Mouse (Mus musculus) embryonic facial prominence, embryonic 10.5 days (tissue): ENCODE measurements around the gene Nle1. TPM values are rescaled to one million over a fixed set of nuclear protein-coding genes. Genes with fewer than 3 reads are reported as not detected.

Experiments
- DNase-seq: peaks from one replicate; pipeline ENCODE4 v3.0.0-alpha.2; 2017; ENCODE audit warnings: low spot score
- H3K27ac ChIP-seq: fragments of 300-500 bp; sonication (generic); replicated peaks from 2 replicates; pipeline ENCODE4 v1.5.1; 2016; ENCODE audit warnings: mild to moderate bottlenecking
- H3K27me3 ChIP-seq: fragments of 300-500 bp; sonication (generic); replicated peaks from 2 replicates; pipeline ENCODE4 v1.6.1; 2016; ENCODE audit warnings: low read depth, mild to moderate bottlenecking; ENCODE audit not compliant: poor library complexity, severe bottlenecking
- H3K36me3 ChIP-seq: fragments of 300-500 bp; sonication (generic); replicated peaks from 2 replicates; pipeline ENCODE4 v1.6.1; 2016; ENCODE audit warnings: mild to moderate bottlenecking, moderate library complexity
- H3K4me1 ChIP-seq: fragments of 300-500 bp; sonication (generic); 2 replicates; pipeline ENCODE4 v1.6.1; 2016
- H3K4me3 ChIP-seq: fragments of 300-500 bp; sonication (generic); 2 replicates; pipeline ENCODE4 v1.5.1; 2016; ENCODE audit warnings: mild to moderate bottlenecking, moderate library complexity
- H3K9me3 ChIP-seq: fragments of 300-500 bp; sonication (generic); 2 replicates; pipeline ENCODE4 v1.6.1; 2016; ENCODE audit warnings: mild to moderate bottlenecking
- WGBS: fragments of 180-500 bp; shearing (Covaris S2); methylation state at CpG from one replicate; pipeline ENCODE4 v1.1.7; 2016; 5-methylcytosine and 5-hydroxymethylcytosine counted together
- polyA plus RNA-seq: library from polyadenylated mRNA; unstranded; fragments of >200 nt; fragmentation: Nextera tagmentation; extraction: Ambion mirVana; gene quantifications from 2 replicates; pipeline ENCODE4 v1.2.1, GENCODE M21; 2016

Gene Nle1
- polyA plus RNA-seq, 1 experiment from 2014 or later = 41.2 TPM

DNA sequence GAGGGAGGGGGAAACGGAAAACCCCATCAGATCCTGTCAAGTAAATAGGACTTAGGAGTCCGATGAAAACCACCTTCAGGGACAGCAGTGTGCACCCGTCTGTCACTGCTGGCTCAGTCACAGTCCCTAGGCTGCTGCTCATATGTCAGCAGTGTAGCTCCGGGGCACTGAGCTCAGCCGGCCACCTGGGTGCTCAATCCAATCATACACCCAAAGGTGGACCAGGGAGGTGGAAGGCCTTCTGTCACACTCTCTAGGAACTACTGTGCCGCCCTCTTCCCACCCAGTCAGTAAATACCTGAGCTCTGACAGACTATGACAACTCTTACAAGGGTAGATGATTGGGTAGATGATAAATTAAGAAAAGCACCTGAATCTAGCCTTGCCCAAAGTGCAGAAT, 47.5 kb downstream of the Nle1 start:
- DNase-seq = no peak
- H3K27me3 ChIP-seq = no peaks in the 10 kb centered on the region
- no peak overlapping the region for H3K4me3 ChIP-seq
- no peaks in the 10 kb centered on the region for H3K9me3 ChIP-seq
- H3K27ac ChIP-seq = no peak overlapping the region
- WGBS = 81% methylated on average over 6 of the region's 6 CpGs
- no peaks in the 10 kb centered on the region for H3K36me3 ChIP-seq
- H3K4me1 ChIP-seq = peaks cover 10% of the 10 kb centered on the region

DNA sequence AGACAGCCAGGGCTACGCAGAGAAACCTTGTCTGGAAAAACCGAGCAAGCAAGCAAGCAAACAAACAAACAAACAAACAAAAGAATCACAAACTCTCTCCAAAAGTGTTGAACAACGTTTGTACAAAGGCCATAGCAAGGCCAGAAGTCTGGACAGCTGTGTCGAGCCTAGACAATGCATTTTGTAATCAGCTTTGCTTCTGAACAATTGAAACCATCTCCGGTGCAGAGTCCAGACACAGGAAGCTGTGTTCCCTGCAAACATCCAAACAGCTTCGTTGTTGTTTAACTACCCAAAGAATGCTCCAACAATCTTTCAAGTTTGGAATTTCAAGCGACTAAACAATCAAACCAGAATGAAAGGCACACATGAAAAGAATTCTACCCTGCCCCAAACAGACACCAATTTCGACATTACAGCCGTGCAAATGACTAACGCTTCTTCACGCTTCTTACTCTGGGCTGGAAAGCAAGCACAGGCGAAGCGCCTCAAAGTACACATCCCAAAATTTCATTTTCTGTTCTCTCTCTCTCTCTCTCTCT, 50.8 kb downstream of the Nle1 start:
- Histone ChIP-seq H3K27me3 (no peaks in the 10 kb centered on the region), H3K4me3 (no peak overlapping the region), H3K27ac (no peak overlapping the region), H3K4me1 (peaks cover 10% of the 10 kb centered on the region), H3K9me3 (no peaks in the 10 kb centered on the region), H3K36me3 (no peaks in the 10 kb centered on the region)
- WGBS = 85% methylated on average over 13 of the region's 13 CpGs
- no peak for DNase-seq

DNA sequence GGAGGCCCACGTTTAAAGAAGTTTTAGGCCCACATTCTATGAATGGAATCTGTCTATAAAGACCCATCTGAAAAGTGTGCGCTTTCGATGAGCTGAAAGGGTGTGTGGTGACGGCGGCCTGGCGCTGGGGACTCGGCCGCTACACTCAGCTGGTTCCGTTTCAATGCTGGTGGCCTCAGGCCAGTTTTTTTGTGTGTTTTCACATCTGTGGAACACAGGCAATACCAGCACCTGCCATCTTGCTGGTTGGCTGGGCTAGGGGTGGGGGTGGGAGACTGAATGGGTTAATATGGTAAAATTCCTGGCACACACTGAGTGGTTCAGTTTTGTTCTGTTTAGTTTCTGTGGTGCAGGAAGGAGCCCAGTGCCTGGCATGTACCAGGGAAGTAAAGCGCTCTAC, 52.2 kb downstream of the Nle1 start:
- H3K27ac ChIP-seq = no peak overlapping the region
- WGBS = 76% methylated on average over 10 of the region's 10 CpGs
- H3K36me3 ChIP-seq = no peaks in the 10 kb centered on the region
- H3K9me3 ChIP-seq = no peaks in the 10 kb centered on the region
- H3K27me3 ChIP-seq = no peaks in the 10 kb centered on the region
- DNase-seq = no peak
- no peaks in the 10 kb centered on the region for H3K4me1 ChIP-seq
- no peak overlapping the region for H3K4me3 ChIP-seq

DNA sequence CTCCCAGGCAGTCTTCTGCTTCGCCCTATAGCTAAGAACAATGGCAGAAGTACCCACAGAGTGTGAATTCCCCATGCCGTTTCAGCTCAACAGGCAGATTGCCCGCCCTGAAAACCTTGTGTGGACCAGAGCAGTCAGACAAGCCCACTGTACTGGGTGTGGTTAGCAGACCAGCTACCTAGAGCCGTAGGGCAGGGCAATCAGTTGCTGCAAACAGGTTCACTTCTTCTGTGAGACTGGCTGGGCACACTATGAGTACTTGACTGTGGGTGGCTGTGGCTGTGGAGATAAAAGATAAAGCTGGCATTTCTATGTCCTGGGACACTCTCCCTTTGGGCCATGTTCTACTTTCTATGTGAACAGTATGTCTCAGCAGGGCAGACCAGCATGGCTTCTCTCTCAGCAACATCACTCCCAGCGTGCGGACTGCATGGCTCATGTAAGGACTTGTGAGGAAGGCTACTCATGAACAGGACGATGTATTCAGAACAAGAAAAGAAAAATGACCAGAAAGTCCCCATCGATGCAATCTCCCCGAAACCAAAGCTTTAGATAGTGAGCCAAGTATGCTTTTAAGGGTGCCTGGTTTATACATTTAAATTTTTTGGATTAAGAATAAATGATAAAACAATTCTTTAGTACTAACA, 52.8 kb downstream of the Nle1 start:
- Histone ChIP-seq H3K27me3 (no peaks in the 10 kb centered on the region), H3K4me1 (peaks cover 3% of the 10 kb centered on the region), H3K9me3 (no peaks in the 10 kb centered on the region), H3K27ac (no peak overlapping the region), H3K36me3 (no peaks in the 10 kb centered on the region), H3K4me3 (no peak overlapping the region)
- no peak for DNase-seq
- 86% methylated on average over 9 of the region's 9 CpGs for WGBS

DNA sequence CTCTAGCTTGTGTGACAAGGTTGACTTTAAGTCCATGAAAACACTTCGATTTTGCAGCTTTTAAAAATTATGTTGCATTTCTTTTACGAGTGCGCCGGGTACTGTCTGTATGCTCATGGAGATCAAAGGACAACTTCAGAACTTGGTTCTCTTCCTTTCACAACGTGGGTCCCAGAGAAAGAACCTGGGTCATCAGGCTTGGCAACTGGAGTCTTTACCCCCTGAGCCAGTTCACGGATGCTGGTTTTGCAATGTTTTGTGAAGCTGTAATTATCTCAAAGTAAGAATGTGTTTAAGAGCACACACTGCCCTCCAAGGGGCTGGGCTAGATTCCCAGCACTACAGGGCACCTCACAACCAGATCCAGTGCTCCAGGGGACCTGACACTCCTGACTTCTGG, 54.1 kb downstream of the Nle1 start:
- Histone ChIP-seq H3K4me1 (peaks cover 9% of the 10 kb centered on the region), H3K27ac (no peak overlapping the region), H3K9me3 (no peaks in the 10 kb centered on the region), H3K36me3 (no peaks in the 10 kb centered on the region), H3K27me3 (no peaks in the 10 kb centered on the region), H3K4me3 (no peak overlapping the region)
- WGBS = 86% methylated on average over 6 of the region's 6 CpGs
- DNase-seq = no peak

DNA sequence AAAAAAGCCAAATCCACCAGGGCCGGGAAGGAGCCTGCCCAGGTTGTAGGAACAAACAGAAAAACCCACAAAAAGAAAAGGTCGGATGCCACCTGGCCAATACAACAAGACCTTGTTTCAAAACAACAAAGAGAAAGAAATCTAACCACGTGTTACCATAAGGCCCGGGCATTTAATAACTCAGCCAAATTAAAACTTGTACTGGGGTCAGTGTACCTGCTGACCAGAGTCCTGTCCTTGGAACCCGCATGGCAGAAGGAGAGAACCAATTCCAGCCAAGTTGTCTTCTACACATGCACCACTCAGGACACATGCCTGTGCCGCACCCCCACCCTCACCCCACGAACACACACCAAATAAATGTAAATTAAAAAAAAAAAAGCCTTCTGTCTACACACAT, 55.3 kb downstream of the Nle1 start:
- Histone ChIP-seq H3K27me3 (no peaks in the 10 kb centered on the region), H3K4me3 (no peak overlapping the region), H3K4me1 (peaks cover 9% of the 10 kb centered on the region), H3K9me3 (no peaks in the 10 kb centered on the region), H3K27ac (no peak overlapping the region), H3K36me3 (no peaks in the 10 kb centered on the region)
- 89% methylated on average over 7 of the region's 7 CpGs for WGBS
- no peak for DNase-seq

DNA sequence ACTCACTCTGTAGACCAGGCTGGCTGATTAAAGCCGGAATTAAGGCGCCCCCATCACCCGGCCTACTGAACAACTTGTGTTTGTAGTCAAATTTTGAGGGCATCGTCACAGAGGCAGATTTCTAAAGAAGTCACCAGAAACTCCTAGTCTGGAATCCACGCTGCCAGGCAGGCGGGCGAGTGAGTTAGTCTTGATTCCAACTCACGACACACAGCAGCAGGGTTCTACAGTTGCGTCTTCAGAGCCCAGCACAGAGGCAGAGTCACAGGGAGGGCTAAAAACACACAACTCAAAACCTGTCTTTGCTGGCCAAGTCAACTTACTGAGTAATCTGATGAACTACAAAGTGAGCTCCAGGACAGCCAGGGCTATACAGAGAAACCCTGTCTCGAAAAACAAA, 55.7 kb downstream of the Nle1 start:
- no peak overlapping the region for H3K4me3 ChIP-seq
- no peak overlapping the region for H3K27ac ChIP-seq
- DNase-seq = no peak
- H3K36me3 ChIP-seq = no peaks in the 10 kb centered on the region
- no peaks in the 10 kb centered on the region for H3K9me3 ChIP-seq
- H3K27me3 ChIP-seq = no peaks in the 10 kb centered on the region
- H3K4me1 ChIP-seq = peaks cover 12% of the 10 kb centered on the region
- WGBS = 82% methylated on average over 10 of the region's 10 CpGs

DNA sequence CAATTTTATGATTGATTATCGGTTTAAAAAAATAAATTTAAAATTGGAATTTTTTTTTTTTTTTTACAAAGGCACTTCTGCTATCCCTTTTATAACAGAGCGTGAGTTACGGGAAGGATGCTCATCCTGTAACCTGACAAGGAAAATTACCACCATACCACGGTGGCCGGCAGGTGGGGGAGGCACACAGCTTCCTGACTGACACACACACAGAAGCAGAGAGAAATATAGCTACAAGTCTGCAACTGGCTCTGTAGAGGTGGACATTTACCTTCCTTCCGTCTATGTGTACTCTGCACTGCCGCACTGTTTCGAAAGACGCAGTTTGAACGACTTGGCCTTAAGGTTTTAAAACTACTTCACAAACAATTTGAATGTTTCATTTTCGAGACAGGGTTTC, 56.1 kb downstream of the Nle1 start:
- DNase-seq = no peak
- H3K36me3 ChIP-seq = no peaks in the 10 kb centered on the region
- H3K4me1 ChIP-seq = peaks cover 16% of the 10 kb centered on the region
- H3K27me3 ChIP-seq = no peaks in the 10 kb centered on the region
- H3K27ac ChIP-seq = no peak overlapping the region
- H3K9me3 ChIP-seq = no peaks in the 10 kb centered on the region
- WGBS = 87% methylated on average over 11 of the region's 11 CpGs
- no peak overlapping the region for H3K4me3 ChIP-seq

Other genes starting within 250 kb of the Nle1 start
- 0.19 and 0.47 TPM in 2 replicates for gene Cct6b, start 144.1 kb downstream of the Nle1 start, polyA plus RNA-seq
- gene Zfp830, start 144.1 kb downstream of the Nle1 start, polyA plus RNA-seq = 38.8 and 39.5 TPM in 2 replicates
- 43.8 and 48.7 TPM in 2 replicates for gene Lig3, start 127.3 kb downstream of the Nle1 start, polyA plus RNA-seq
- 11.3 and 11.5 TPM in 2 replicates for gene Rffl, start 37.2 kb downstream of the Nle1 start, polyA plus RNA-seq
- 13.7 and 14.7 TPM in 2 replicates for gene Rad51d, start 17.8 kb downstream of the Nle1 start, polyA plus RNA-seq
- 0.26 and 0.35 TPM in 2 replicates for gene Fndc8, start 16.3 kb downstream of the Nle1 start, polyA plus RNA-seq
- gene Unc45b, start 2.1 kb upstream of the Nle1 start, polyA plus RNA-seq = 0.32 and 0.91 TPM in 2 replicates
- 0.26 and 0.31 TPM in 2 replicates for gene Slfn5, start 42.9 kb upstream of the Nle1 start, polyA plus RNA-seq
- gene Slfn9, start 83.4 kb upstream of the Nle1 start, polyA plus RNA-seq = 11.5 and 13.8 TPM in 2 replicates
- gene Slfn8, start 112.4 kb upstream of the Nle1 start, polyA plus RNA-seq = 0.11 and 0.14 TPM in 2 replicates
- gene Slfn2, start 156.7 kb upstream of the Nle1 start, polyA plus RNA-seq = 0.64 and 0.97 TPM in 2 replicates
- not detected in 2 replicates for gene Slfn1, start 208.4 kb upstream of the Nle1 start, polyA plus RNA-seq